Mouse (Mus musculus) retina, postnatal 7 days (tissue): Measurements from ENCODE around the gene Lpin1.

Experiments used
- DNase-seq: peaks from one replicate; pipeline ENCODE4 v3.0.0-alpha.2; 2012; ENCODE audit warnings: low read depth, low spot score

The Lpin1 gene

DNA sequence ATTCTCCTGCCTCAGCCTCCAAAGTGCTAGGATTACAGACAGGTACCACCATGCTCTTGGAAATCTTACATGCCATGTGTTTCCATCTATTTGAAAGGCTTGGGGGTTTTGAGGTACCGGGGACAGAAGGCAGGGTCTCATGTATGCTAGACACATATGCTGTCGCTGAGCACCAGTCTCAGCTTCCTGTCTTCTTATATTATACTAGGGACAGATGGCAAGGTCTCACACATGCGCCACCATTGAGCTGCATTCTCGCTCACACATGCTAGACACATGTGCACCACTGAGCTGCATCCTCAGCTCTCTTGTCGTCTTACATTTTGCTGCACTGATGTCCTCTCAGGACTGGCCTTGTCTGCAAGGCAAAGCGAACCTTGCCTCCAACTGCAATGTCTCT, 8.7 kb upstream of the Lpin1 start:
- no peak for DNase-seq

DNA sequence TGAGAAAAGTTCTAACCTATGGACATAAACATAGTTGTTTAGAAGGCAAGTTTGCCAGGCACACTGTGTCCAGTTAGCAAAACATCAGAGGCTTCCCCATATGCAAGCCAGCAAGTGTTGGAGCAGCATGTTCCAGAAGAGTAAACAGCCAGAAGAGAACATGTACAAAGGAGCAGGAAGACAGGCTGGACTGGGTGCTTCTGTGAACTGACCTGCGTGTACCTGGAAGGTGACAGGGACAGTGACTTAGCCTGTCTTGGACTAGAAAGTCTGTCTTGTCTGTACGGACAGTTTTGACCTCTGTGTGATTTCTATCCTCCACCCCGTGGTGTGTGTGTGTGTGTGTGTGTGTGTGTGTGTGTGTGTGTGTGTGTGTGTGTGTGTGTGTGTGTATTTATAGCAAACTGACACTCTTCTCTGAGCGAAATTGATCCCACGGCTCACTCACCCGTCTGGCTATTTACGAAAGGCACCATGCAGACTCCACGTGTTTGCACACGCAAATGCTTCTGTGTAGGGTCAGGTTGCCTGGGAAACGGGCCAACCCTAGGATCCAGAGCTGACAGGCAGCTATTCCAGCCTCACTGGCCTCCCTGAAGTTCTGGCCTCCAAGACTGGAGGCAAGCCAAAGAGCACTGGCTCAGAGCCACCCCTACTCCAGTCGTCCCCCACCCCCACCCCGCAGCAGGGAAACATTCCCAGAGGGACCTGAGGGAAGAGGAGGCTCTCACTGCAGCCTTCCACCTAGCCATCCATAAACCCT, 7.9 kb upstream of the Lpin1 start:
- DNase-seq = peak; percentile 19

DNA sequence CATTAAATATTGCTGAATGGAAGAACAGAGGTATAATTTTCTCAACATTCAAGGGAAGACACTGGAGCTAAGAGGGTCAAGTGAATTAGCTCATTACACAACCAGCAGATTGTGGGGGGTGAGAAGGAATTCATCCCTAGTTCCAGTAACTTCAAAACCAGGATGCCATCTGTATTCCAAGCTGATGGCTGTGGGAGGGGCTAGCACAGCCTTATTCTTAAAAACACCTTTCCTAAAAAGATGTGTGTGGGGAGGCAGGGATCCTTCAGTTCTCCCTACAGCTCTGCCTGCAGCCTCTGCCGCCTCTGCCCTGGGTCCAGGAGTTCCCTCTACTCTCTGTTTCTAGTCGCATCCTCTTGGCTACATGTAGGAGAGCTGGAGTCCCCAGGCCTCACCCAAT, 5.0 kb upstream of the Lpin1 start:
- no peak for DNase-seq

DNA sequence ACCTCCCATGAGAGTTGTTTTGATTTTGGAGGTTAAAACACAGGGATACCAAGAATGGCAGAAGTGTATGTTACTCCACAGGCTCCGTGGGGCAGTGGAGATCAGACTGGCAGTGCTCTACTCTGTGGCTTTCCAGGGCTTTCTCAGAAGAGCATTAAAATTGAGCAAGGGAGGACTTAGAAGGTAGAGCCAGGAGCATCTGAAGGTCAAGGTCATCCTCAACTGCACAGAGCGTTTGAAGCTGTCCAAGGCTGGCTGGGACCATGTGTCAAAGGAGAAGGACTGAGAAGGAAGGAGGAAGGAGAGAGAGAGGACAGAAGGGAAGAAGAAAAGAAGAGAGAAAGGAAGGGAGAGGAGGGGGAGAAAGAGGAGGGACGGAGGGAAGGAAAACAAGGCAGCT, 3.8 kb upstream of the Lpin1 start:
- DNase-seq = no peak

DNA sequence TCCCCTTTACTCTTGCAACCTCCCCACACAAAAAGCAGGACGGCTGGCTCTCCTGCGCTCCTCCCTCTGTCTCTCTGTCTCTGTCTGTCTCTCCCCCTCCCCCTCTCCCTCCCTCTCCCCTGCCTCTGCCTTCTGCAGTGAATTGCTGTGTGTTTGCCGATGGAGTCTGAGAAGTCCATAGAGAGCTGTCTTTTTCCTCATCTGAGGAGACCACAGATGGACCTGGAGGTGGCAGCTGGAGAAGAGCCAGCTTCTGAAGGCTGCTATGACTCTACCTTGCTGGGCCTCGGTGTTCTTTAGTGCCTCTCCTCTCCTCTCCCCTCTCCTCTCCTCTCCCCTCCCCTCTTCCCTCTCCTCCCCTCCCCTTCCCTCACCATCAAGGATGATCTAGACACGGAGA, 5.1 kb downstream of the Lpin1 start:
- no peak for DNase-seq

DNA sequence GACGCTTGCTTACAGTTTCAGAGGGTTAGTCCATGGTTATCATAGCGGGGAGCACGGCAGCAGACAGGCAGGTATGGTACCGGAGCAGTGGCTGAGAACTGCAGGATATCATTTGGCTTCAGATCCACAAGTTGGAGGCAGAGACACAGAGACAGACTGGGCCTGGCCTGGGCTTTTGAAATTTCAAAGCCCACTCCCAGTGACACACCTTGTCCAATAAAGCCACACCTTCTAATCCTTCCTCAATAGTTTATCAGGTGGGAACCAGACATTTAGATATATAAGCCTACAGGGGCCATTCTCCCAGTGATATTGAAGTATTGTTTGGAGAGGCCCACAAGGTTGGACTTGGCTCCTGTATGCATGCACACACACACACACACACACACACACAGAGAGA, 8.5 kb downstream of the Lpin1 start:
- no peak for DNase-seq

DNA sequence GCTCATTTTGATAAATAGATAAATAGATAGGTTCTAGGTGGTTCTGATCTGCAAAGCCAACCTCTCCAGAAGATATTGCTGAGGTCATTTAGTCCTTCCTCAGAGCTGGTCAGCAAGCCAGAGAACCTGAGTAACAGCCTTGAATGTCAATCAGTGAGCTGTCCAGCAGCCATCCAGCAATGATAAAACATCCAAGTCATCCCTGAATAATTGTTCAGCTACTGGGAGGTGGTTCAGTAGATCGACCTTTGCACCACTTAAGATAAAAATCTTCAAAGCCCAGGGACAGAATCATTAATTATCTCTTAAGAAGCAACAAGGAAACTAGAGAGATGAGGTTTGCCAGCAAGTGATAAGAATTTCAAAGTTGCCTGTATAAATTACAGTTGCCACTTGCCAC, 10.4 kb downstream of the Lpin1 start:
- no peak for DNase-seq

DNA sequence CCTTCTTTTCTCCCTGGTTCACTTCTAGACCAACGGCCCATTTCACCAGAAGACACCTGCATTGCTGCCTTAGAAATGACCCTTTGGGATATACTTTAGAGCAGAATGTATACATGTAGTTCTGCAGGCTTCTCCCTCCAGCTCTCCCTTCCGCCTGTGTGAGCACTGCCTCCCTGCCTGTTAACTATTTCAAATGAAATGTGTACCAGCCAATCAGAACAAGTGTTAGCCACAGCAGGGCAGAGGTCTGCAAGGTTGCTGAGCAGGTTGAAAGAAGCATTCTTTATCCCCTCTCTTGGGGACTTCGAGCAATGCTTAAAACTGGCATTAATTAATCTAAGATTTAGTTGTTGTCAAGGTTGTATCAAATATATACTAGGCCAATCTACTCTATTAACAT, 11.4 kb downstream of the Lpin1 start:
- no peak for DNase-seq

DNA sequence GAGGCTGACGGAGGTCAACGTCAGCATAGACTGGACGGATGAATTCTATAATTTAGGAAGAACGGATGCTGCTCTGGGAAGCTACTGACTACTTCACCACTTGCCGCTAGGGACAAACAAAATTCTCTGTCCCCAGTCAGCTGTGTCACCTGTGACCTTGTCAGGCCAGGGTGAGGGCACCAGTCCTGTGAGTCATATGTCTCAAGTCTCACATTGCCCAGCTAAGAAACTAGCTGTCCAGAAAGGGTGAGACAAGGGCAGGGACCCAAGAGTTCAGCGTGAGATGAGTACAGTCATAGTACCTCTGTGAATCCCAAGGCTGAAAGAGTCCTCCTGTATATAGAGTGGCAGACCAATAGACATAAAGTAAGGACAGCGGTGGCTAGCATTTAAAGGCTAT, 17.0 kb downstream of the Lpin1 start:
- DNase-seq = no peak

DNA sequence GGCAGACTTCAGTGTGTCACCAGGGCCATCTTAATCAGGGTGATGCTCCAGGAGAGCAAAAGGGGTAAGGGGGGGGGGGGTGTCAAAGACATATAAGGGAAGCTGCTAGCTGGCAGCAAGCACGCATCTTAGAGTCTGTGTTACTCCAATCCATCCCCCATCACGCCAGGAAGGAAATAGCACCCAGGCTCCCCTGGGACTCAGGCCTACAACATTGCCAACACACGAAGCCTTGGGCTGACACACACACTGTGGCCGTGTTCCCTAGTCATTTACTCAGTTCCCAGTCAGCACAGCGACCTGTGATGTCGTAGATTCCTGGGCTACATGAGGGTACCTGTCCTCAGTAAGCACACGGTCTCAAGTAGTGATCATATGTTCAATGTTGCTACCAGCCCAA, 17.8 kb downstream of the Lpin1 start:
- DNase-seq = no peak

DNA sequence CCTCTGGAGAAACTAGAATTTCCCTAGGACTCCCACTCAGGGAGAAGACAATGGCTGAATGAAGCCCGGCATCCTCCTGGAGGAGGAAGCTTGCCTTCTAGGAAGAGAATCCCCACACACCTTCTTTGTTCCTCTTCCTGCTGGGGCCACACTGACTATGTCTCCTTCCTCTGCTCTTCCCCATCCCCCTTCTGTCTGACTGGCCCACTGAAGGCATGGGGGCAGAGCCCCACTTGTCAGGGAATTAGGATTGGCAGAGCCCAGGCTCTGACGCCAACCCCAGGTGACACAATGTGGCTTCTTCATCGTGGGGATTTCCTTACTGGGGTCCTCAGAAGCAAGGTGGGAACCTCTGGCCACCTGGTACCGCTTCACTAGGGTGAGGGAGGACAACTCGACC, 18.3 kb downstream of the Lpin1 start:
- no peak for DNase-seq

DNA sequence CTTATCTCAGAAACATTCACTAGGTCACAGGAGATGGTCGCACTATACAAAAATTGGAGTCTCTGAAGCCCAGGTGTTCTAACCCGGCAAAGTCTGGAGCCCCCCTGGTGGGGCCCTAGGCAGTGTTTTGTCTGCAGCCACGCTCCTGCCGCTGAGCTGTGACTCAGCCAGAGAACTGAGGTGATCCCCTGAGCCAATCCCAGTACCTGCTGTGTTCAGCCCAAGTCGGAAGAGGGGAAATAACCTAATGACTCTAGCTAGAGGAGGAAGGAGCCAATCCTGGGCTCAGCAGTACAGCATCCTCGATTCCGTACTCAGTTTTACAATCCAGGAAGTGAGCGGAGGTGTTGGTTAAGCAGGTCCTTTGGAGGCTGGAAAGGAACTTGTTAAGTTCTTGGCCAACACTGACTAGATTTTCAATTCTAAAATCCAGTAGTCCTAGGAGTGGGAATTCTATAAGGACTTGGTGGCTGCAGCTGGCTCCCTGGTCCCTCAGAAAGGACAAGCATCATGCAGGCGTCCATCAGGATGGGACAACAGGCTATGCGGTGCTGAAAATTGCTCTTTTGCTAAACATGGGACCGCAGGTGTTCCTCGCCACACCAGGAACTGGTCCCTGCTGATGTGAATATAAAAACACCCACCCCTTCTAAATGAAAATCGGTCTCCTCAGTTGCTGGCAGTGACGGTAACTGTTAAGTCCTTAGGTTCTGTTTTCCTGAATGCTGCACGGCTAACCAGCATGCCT, 19.1 kb downstream of the Lpin1 start:
- DNase-seq = peak; percentile 67

DNA sequence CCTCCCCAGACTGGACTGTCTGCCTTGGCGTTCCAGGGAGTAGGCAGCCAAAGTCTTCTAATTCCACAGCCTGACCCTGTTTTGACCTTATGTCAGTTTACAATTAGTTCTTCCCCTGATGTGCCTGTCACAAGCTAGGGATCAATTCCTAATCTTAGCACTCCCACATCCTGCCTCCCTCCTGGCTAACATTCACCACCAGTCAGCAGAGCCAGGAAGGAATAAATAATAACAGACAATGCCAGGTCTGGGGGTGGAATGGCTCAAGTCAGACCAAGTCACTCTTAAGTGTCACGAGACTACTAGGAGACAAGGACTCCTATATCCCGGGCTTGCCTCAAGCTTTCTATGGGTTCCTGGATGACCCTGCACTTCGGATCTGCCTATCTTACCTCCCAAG, 20.8 kb downstream of the Lpin1 start:
- no peak for DNase-seq

DNA sequence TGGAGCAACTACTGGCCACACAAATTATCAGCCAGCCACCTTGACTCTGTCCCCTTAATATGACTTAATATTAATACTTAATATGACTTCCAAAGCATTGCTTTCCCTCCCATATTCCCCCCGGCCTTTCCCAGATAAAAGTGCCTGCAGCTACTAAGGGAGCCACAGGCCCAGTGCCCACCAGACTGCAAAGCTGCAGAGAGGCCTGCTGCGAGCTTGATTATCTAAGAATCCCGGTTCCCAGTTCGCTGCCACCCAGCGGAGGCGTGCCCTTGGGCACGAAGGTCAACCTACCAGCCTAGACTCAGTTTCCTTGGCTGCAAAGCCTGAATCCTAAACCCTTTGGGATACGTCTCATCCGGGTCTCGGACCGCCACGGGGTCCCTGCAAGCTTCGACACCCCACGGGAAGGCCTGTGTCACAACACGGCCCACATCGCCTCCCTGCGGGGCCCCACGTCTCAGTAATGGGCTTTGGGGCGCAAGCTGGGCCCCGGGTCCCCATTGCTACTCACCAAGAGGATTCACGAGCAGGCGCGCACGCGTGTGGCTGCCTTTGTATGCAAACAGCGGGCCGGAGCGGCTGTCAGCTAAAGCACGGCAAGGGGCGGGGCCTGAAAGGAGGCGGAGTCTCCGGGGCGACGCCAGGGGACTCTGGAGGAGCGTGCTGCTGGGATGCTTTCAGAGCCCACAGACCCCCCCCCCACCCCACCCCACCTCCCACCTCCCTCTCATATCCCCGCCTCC, 21.4 kb downstream of the Lpin1 start:
- DNase-seq = peak; percentile 89

DNA sequence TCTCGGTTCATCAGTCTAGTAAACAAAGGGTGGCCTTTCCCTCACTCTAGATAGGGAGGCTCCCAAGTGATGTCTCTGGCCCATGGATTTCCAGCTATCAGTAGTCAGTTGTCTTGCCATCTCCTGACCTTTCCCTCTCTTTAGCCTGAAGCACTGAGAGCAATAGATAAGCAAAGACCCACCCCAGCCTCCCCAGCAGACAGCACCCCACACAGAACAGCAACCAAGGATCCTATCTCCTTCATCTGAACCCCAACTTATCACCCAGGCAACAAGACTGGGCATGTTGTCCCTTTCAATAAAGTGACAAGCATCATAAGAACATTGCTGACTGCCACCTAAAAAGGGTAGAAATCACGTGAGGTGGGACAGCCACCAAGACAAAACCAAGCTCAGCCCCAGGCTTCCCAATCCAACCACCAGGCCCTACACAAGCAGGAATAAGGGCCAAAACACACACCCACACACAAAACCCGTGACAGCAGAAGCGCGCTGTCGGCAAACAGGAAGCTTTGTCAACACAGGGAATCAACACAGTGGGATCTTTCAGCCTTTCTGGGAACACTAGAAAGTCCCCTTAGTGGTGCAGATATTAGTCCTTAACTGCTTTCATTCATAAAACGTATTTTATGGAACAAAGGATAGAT, 22.2 kb downstream of the Lpin1 start:
- no peak for DNase-seq

DNA sequence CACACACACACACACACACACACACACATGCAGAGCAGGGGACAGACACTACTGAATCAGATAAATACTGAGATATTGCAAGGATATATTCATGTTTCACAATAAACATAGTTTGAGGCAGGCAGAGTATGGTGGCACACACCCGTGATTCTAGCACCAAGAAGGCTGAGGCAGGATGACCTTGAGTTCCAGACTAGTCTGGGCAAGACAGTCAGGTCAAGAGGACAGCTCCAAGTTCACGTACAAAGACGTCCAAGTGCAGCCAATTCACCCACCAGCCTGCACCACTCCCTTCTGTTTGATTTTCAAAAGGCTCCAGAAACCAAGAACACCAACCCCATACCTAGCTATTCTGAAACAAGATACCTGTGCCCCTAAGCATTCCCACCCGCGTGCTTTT, 23.0 kb downstream of the Lpin1 start:
- no peak for DNase-seq

DNA sequence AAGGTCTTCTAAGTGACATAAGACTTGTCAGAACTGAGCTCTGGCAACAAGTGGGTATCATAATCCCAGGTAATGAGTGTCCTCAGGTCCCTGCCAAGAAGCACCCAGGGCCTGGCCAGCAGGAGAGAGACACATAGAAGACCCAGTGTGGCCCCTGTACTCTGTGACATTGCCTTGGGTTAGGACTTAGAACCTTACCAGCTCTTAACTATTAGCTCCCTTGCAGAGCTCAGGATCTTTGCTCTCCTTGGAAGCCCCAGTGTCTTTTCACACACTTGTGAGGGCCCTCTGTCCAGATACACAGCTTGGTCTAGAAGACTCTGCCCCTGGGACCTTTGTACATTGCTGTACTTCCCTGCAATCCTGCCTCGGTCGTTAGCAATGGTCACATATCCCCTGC, 23.7 kb downstream of the Lpin1 start:
- DNase-seq = no peak

DNA sequence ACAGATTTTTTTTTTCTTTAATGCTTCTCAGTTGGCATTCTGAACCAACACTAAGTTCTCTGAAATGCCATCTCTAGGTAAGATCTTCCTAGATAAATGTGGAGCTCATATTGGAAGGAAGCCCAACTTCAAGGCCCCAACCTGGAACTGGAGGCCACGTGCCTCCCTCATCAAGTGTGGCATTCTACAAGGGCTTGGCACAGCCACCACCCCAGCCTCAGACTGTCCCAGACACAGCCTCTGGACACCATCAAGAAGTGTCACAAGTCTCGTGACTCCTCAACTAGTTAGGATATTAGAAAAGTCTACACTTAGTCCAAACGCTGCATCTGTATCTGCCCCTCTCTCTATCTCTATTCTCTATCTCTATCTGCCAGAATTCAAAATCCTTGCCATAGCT, 25.8 kb downstream of the Lpin1 start:
- no peak for DNase-seq

DNA sequence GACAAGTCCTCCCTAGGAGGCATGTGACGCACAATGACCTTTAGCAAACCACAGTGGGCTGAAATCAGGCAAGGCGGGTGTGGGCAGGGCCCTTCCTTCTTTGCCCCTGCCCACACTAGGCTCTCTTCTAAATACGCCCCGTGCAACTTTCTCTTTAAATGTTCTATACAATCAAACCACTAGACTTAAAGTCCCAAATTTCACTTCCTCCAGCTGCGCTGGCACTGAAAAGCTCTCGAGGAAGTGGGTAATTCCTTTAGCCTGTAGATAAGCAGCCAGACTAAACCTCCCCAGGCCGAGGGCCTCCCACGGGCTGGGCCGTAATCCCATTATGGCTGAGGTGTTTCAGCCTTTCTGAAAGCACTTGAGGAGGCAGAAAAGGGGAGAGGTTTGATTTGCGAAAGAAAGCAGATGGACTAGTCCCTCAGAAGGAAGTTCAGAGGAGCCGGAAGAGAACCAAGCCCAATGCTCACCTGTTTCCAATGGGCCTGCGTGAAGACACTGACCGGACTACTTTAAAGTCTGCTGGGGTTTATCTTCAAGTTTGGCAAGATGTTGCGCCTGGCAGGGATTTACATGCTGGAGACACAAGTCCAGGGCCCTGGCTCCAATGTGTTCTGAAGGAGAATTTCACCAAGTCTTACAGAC, 26.6 kb downstream of the Lpin1 start:
- peak; percentile 46 for DNase-seq

DNA sequence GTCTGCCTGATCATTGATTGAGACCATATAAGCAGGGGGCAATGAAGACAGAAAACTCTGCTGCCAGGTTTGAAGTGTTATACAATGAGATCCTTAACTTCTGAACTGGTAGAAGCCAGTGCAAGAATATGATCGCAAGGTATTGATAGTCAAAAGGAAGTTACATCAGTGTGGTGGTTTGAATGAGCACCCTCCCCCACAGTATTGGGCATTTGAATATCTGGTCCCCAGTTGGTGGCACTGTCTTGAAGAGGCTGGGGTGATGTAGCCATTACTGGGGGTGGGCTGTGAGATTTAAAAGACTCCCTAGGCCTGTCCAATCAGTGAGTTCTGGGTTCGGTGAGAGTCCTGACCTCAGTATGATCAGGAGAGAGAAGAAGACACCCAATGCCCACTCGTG, 27.5 kb downstream of the Lpin1 start:
- DNase-seq = no peak

DNA sequence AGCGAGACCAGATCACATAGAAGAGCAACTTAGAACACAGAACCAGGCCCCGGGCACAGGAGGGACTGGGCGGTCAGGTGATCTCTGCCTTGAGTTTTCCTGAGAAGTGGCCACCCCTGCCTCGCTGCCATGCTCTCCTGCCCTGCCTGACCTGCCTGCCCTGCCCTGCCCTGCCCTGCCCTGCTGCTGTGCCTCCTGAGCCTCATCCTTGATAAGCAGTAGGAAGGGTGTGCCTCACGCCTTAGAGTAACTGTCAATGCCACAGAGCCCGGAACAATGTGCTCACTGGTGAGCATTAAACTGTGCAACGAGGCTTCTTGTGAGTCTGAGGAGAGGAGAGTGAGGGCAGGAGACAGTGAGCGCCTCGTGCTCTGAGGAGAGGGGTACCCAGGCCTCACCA, 30.5 kb downstream of the Lpin1 start:
- no peak for DNase-seq
